Mouse (Mus musculus): ENCODE measurements around the gene Olfr658. TPM values are rescaled to one million over a fixed set of nuclear protein-coding genes. Genes with fewer than 3 reads are reported as not detected.

The Olfr658 gene
- polyA plus RNA-seq (2014; fragmentation: Nextera tagmentation; extraction: Ambion mirVana): not detected in 2 replicates

- peak within 1 kb of the TSS; percentile 23 for H3K4me3 ChIP-seq (ENCODE audit: low read length)
- H3K4me1 ChIP-seq (ENCODE audit: control insufficient read depth, insufficient read depth, low read length): no peaks in the 10 kb centered on the region
- no peak within 1 kb of the TSS for H3K27ac ChIP-seq (ENCODE audit: low read depth, low read length)
- 30% methylated on average over 20 of the region's 22 CpGs for WGBS
- H3K4me2 ChIP-seq (replicated peaks; ENCODE audit: low read depth, low read length): peak within 1 kb of the TSS; percentile 39
- no peaks in the 10 kb centered on the region for H3K36me3 ChIP-seq (ENCODE audit: control insufficient read depth, insufficient read depth, low read length)
- no peaks in the 10 kb centered on the region for H3K9me3 ChIP-seq (ENCODE audit: control insufficient read depth, low read length)
- H3K9ac ChIP-seq (ENCODE audit: low read depth, low read length): peak within 1 kb of the TSS; percentile 28; the same call in 1 of the 2 replicates
- H3K27me3 ChIP-seq (ENCODE audit: control insufficient read depth, insufficient read depth, low read length): no peaks in the 10 kb centered on the region
- ATAC-seq (ENCODE audit: low FRiP score, low TSS enrichment): peak; percentile 95
Observed at GRCm38 (mm10) chr7:104646841-104647482, at the start of gene Olfr658. TSS of gene Olfr658 (minus strand) at chr7:104647305.

- Histone ChIP-seq H3K9me3 (ENCODE audit: control insufficient read depth, low read length) (no peaks in the 10 kb centered on the region), H3K27me3 (ENCODE audit: control insufficient read depth, insufficient read depth, low read length) (no peaks in the 10 kb centered on the region), H3K4me2 (replicated peaks; ENCODE audit: low read depth, low read length) (no peak within 1 kb of the TSS), H3K4me1 (ENCODE audit: control insufficient read depth, insufficient read depth, low read length) (no peaks in the 10 kb centered on the region), H3K9ac (ENCODE audit: low read depth, low read length) (no peak within 1 kb of the TSS), H3K4me3 (ENCODE audit: low read length) (no peak within 1 kb of the TSS), H3K27ac (ENCODE audit: low read depth, low read length) (no peak within 1 kb of the TSS), H3K36me3 (ENCODE audit: control insufficient read depth, insufficient read depth, low read length) (no peaks in the 10 kb centered on the region)
- no peak for ATAC-seq (ENCODE audit: low FRiP score, low TSS enrichment)
- WGBS: 91% methylated on average over 2 of the region's 2 CpGs
Observed at GRCm38 (mm10) chr7:104686201-104686600, 39.1 kb upstream of the Olfr658 start, which contains the start of gene Olfr661. TSS of gene Olfr661 (plus strand) at chr7:104686501.

- H3K9me3 ChIP-seq (ENCODE audit: control insufficient read depth, low read length): no peaks in the 10 kb centered on the region
- H3K4me1 ChIP-seq (ENCODE audit: control insufficient read depth, insufficient read depth, low read length): no peaks in the 10 kb centered on the region
- no peak within 1 kb of the TSS for H3K9ac ChIP-seq (ENCODE audit: low read depth, low read length)
- 88% methylated on average over 3 of the region's 3 CpGs for WGBS
- H3K4me3 ChIP-seq (ENCODE audit: low read length): no peak within 1 kb of the TSS
- H3K27me3 ChIP-seq (ENCODE audit: control insufficient read depth, insufficient read depth, low read length): no peaks in the 10 kb centered on the region
- no peak within 1 kb of the TSS for H3K27ac ChIP-seq (ENCODE audit: low read depth, low read length)
- ATAC-seq (ENCODE audit: low FRiP score, low TSS enrichment): no peak
- H3K4me2 ChIP-seq (replicated peaks; ENCODE audit: low read depth, low read length): no peak within 1 kb of the TSS
- H3K36me3 ChIP-seq (ENCODE audit: control insufficient read depth, insufficient read depth, low read length): no peaks in the 10 kb centered on the region
Observed at GRCm38 (mm10) chr7:104666453-104666852, 19.3 kb upstream of the Olfr658 start, which contains the start of gene Olfr659. TSS of gene Olfr659 (plus strand) at chr7:104666753.

GRCm38 (mm10) chr7:104624494-104624893 lies 22.6 kb downstream of the Olfr658 start, which contains the start of gene Olfr657:
TSS of gene Olfr657 (plus strand) at chr7:104624794.
- Histone ChIP-seq H3K9me3 (ENCODE audit: control insufficient read depth, low read length) (no peaks in the 10 kb centered on the region), H3K4me1 (ENCODE audit: control insufficient read depth, insufficient read depth, low read length) (no peaks in the 10 kb centered on the region), H3K36me3 (ENCODE audit: control insufficient read depth, insufficient read depth, low read length) (no peaks in the 10 kb centered on the region), H3K4me2 (replicated peaks; ENCODE audit: low read depth, low read length) (no peak within 1 kb of the TSS), H3K27me3 (ENCODE audit: control insufficient read depth, insufficient read depth, low read length) (no peaks in the 10 kb centered on the region), H3K27ac (ENCODE audit: low read depth, low read length) (no peak within 1 kb of the TSS), H3K4me3 (ENCODE audit: low read length) (no peak within 1 kb of the TSS), H3K9ac (ENCODE audit: low read depth, low read length) (no peak within 1 kb of the TSS)
- ATAC-seq (ENCODE audit: low FRiP score, low TSS enrichment): no peak

GRCm38 (mm10) chr7:104613655-104614054 lies 33.5 kb downstream of the Olfr658 start, which contains the start of gene Olfr656:
TSS of gene Olfr656 (plus strand) at chr7:104613955.
- Histone ChIP-seq H3K4me1 (ENCODE audit: control insufficient read depth, insufficient read depth, low read length) (no peaks in the 10 kb centered on the region), H3K9me3 (ENCODE audit: control insufficient read depth, low read length) (no peaks in the 10 kb centered on the region), H3K36me3 (ENCODE audit: control insufficient read depth, insufficient read depth, low read length) (no peaks in the 10 kb centered on the region), H3K9ac (ENCODE audit: low read depth, low read length) (no peak within 1 kb of the TSS), H3K27ac (ENCODE audit: low read depth, low read length) (no peak within 1 kb of the TSS), H3K4me3 (ENCODE audit: low read length) (no peak within 1 kb of the TSS), H3K27me3 (ENCODE audit: control insufficient read depth, insufficient read depth, low read length) (no peaks in the 10 kb centered on the region), H3K4me2 (replicated peaks; ENCODE audit: low read depth, low read length) (no peak within 1 kb of the TSS)
- no peak for ATAC-seq (ENCODE audit: low FRiP score, low TSS enrichment)
- WGBS: 75% methylated on average over 4 of the region's 4 CpGs

GRCm38 (mm10) chr7:104604727-104605126 lies 42.4 kb downstream of the Olfr658 start:
- Histone ChIP-seq H3K27ac (ENCODE audit: low read depth, low read length) (no peak overlapping the region), H3K9me3 (ENCODE audit: control insufficient read depth, low read length) (no peaks in the 10 kb centered on the region), H3K27me3 (ENCODE audit: control insufficient read depth, insufficient read depth, low read length) (no peaks in the 10 kb centered on the region), H3K9ac (ENCODE audit: low read depth, low read length) (no peak overlapping the region), H3K36me3 (ENCODE audit: control insufficient read depth, insufficient read depth, low read length) (no peaks in the 10 kb centered on the region), H3K4me3 (ENCODE audit: low read length) (no peak overlapping the region), H3K4me2 (replicated peaks; ENCODE audit: low read depth, low read length) (no peak overlapping the region), H3K4me1 (ENCODE audit: control insufficient read depth, insufficient read depth, low read length) (no peaks in the 10 kb centered on the region)
- no peak for ATAC-seq (ENCODE audit: low FRiP score, low TSS enrichment)

GRCm38 (mm10) chr7:104603173-104603572 lies 43.9 kb downstream of the Olfr658 start:
- no peaks in the 10 kb centered on the region for H3K9me3 ChIP-seq (ENCODE audit: control insufficient read depth, low read length)
- no peak for ATAC-seq (ENCODE audit: low FRiP score, low TSS enrichment)
- no peak overlapping the region for H3K4me3 ChIP-seq (ENCODE audit: low read length)
- no peaks in the 10 kb centered on the region for H3K27me3 ChIP-seq (ENCODE audit: control insufficient read depth, insufficient read depth, low read length)
- H3K9ac ChIP-seq (ENCODE audit: low read depth, low read length): no peak overlapping the region
- no peak overlapping the region for H3K4me2 ChIP-seq (replicated peaks; ENCODE audit: low read depth, low read length)
- no peak overlapping the region for H3K27ac ChIP-seq (ENCODE audit: low read depth, low read length)
- H3K36me3 ChIP-seq (ENCODE audit: control insufficient read depth, insufficient read depth, low read length): no peaks in the 10 kb centered on the region
- H3K4me1 ChIP-seq (ENCODE audit: control insufficient read depth, insufficient read depth, low read length): no peaks in the 10 kb centered on the region
- WGBS: 2% methylated on average over 3 of the region's 3 CpGs

GRCm38 (mm10) chr7:104601679-104602078 lies 45.4 kb downstream of the Olfr658 start, which contains the start of gene Olfr655:
TSS of gene Olfr655 (minus strand) at chr7:104601779.
- Histone ChIP-seq H3K9me3 (ENCODE audit: control insufficient read depth, low read length) (no peaks in the 10 kb centered on the region), H3K4me2 (replicated peaks; ENCODE audit: low read depth, low read length) (no peak within 1 kb of the TSS), H3K27me3 (ENCODE audit: control insufficient read depth, insufficient read depth, low read length) (no peaks in the 10 kb centered on the region), H3K36me3 (ENCODE audit: control insufficient read depth, insufficient read depth, low read length) (no peaks in the 10 kb centered on the region), H3K9ac (ENCODE audit: low read depth, low read length) (no peak within 1 kb of the TSS), H3K27ac (ENCODE audit: low read depth, low read length) (no peak within 1 kb of the TSS), H3K4me1 (ENCODE audit: control insufficient read depth, insufficient read depth, low read length) (no peaks in the 10 kb centered on the region), H3K4me3 (ENCODE audit: low read length) (no peak within 1 kb of the TSS)
- ATAC-seq (ENCODE audit: low FRiP score, low TSS enrichment): no peak
- WGBS: 92% methylated on average over 2 of the region's 2 CpGs
